Mouse (Mus musculus) CD4-positive, CD25-positive, alpha-beta regulatory T cell (primary cell): ENCODE measurements around the gene Serpinb13. TPM values are rescaled to one million over a fixed set of nuclear protein-coding genes. Genes with fewer than 3 reads are reported as not detected.

Experiments
- polyA plus RNA-seq: library from polyadenylated mRNA; unstranded; fragments of 100-300 nt; shearing (Covaris generic); gene quantifications from one replicate; pipeline ENCODE4 v1.2.1, GENCODE M21; 2017

Serpinb13 gene
- not detected for polyA plus RNA-seq

GRCm38 (mm10) chr1:106980684-106981083, at the start of gene Serpinb13:
Serpinb13 (plus strand) TSS chr1:106980984.

GRCm38 (mm10) chr1:106934265-106934664, 46.5 kb upstream of the Serpinb13 start, which contains the start of gene Serpinb12:
Serpinb12 (plus strand) TSS chr1:106934449.

Other genes with a start within 250 kb of the Serpinb13 start
- 21.4 TPM for gene Kdsr, start 221.3 kb upstream of the Serpinb13 start, polyA plus RNA-seq
- gene Vps4b, start 184.3 kb upstream of the Serpinb13 start, polyA plus RNA-seq = 117 TPM
- not detected for gene Serpinb5, start 119.8 kb upstream of the Serpinb13 start, polyA plus RNA-seq
- gene Serpinb12, start 46.5 kb upstream of the Serpinb13 start, polyA plus RNA-seq = 0.14 TPM
- gene Serpinb3a, start 71.3 kb downstream of the Serpinb13 start, polyA plus RNA-seq = not detected
- gene Serpinb3d, start 102.5 kb downstream of the Serpinb13 start, polyA plus RNA-seq = not detected